Mouse (Mus musculus) neural tube, embryonic 11.5 days (tissue): ENCODE data around the gene Tshz2. TPM values are rescaled to one million over a fixed set of nuclear protein-coding genes. Genes with fewer than 3 reads are reported as not detected.

ENCODE experiments used
- ATAC-seq: fragments of 200-750 bp; cut with Nextera tagmentation; 2 replicates; pipeline ENCODE4 v1.8.0; 2017; ENCODE audit warnings: moderate number of reproducible peaks, mild to moderate bottlenecking, moderate TSS enrichment, moderate library complexity; ENCODE audit not compliant: insufficient read depth, low FRiP score, low TSS enrichment
- DNase-seq: peaks from one replicate; pipeline ENCODE4 v3.0.0-alpha.2; 2015; ENCODE audit warnings: low spot score
- H3K27ac ChIP-seq: fragments of 300-500 bp; sonication (generic); 2 replicates; pipeline ENCODE4 v1.5.1; 2014; ENCODE audit warnings: low read depth, mild to moderate bottlenecking, low read length
- H3K27me3 ChIP-seq: fragments of 300-500 bp; sonication (generic); 2 replicates; pipeline ENCODE4 v1.6.1; 2014; ENCODE audit warnings: mild to moderate bottlenecking, low read length, mixed read lengths; ENCODE audit not compliant: control insufficient read depth, insufficient read depth
- H3K36me3 ChIP-seq: fragments of 300-500 bp; sonication (generic); 2 replicates; pipeline ENCODE4 v1.6.1; 2014; ENCODE audit warnings: mild to moderate bottlenecking, low read length, moderate library complexity, mixed read lengths; ENCODE audit not compliant: control insufficient read depth, insufficient read depth
- H3K4me1 ChIP-seq: fragments of 300-500 bp; sonication (generic); 2 replicates; pipeline ENCODE4 v1.6.1; 2014; ENCODE audit warnings: low read length, mixed read lengths; ENCODE audit not compliant: control insufficient read depth, insufficient read depth
- H3K4me2 ChIP-seq: fragments of 300-500 bp; sonication (generic); 2 replicates; pipeline ENCODE4 v1.6.1; 2014; ENCODE audit warnings: low read depth, mild to moderate bottlenecking, moderate library complexity
- H3K4me3 ChIP-seq: fragments of 300-500 bp; sonication (generic); 2 replicates; pipeline ENCODE4 v1.5.1; 2014; ENCODE audit warnings: low read depth, low read length
- H3K9ac ChIP-seq: fragments of 300-500 bp; sonication (generic); 2 replicates; pipeline ENCODE4 v1.6.1; 2014; ENCODE audit warnings: mild to moderate bottlenecking, low read length
- H3K9me3 ChIP-seq: fragments of 300-500 bp; sonication (generic); 2 replicates; pipeline ENCODE4 v1.6.1; 2016; ENCODE audit warnings: low read length; ENCODE audit not compliant: control insufficient read depth
- WGBS: fragments of 180-500 bp; shearing (Covaris S2); extraction: QIAGEN DNeasy Blood & Tissue Kit; methylation state at CpG from one replicate; pipeline ENCODE4 v1.1.7; 2014; 5-methylcytosine and 5-hydroxymethylcytosine counted together
- polyA plus RNA-seq: library from polyadenylated mRNA; unstranded; fragments of >200 nt; fragmentation: Nextera tagmentation; extraction: Ambion mirVana; gene quantifications from 2 replicates; pipeline ENCODE4 v1.2.1, GENCODE M21; 2014

Tshz2 gene
- polyA plus RNA-seq, 1 experiment from 2014 or later, result 9.1 TPM

- WGBS, result 88% methylated on average over 12 of the region's 12 CpGs
- Histone ChIP-seq H3K27ac (no peak overlapping the region), H3K4me2 (no peak overlapping the region), H3K9ac (no peak overlapping the region), H3K4me1 (no peaks in the 10 kb centered on the region), H3K36me3 (no peaks in the 10 kb centered on the region), H3K4me3 (no peak overlapping the region), H3K27me3 (no peaks in the 10 kb centered on the region), H3K9me3 (peaks cover 2% of the 10 kb centered on the region; the same call in 1 of the 2 replicates)
- ATAC-seq, result no peak
- DNase-seq, result no peak
Observed at GRCm38 (mm10) chr2:170031226-170031625, 398.4 kb downstream of the Tshz2 start.

- WGBS, result 80% methylated on average over 8 of the region's 8 CpGs
Observed at GRCm38 (mm10) chr2:170031872-170032271, 399.1 kb downstream of the Tshz2 start.

GRCm38 (mm10) chr2:170033219-170033618 is 400.4 kb downstream of the Tshz2 start:
- no peak for ATAC-seq
- Histone ChIP-seq H3K27me3 (no peaks in the 10 kb centered on the region), H3K36me3 (no peaks in the 10 kb centered on the region)

More at GRCm38 (mm10) chr2:170031872-170032271, 399.1 kb downstream of the Tshz2 start:
- no peak overlapping the region for H3K4me2 ChIP-seq
- no peak overlapping the region for H3K9ac ChIP-seq
- no peaks in the 10 kb centered on the region for H3K4me1 ChIP-seq
- H3K27me3 ChIP-seq, result no peaks in the 10 kb centered on the region
- no peak overlapping the region for H3K27ac ChIP-seq
- H3K9me3 ChIP-seq, result peaks cover 2% of the 10 kb centered on the region; the same call in 1 of the 2 replicates
- H3K4me3 ChIP-seq, result no peak overlapping the region
- no peaks in the 10 kb centered on the region for H3K36me3 ChIP-seq
- no peak for DNase-seq
- ATAC-seq, result no peak

GRCm38 (mm10) chr2:170034794-170035193 is 402.0 kb downstream of the Tshz2 start:
- ATAC-seq, result no peak

More at GRCm38 (mm10) chr2:170033219-170033618, 400.4 kb downstream of the Tshz2 start:
- H3K4me3 ChIP-seq, result no peak overlapping the region
- WGBS, result 85% methylated on average over 5 of the region's 5 CpGs
- no peaks in the 10 kb centered on the region for H3K4me1 ChIP-seq
- H3K27ac ChIP-seq, result no peak overlapping the region
- H3K9ac ChIP-seq, result no peak overlapping the region
- no peak overlapping the region for H3K4me2 ChIP-seq
- H3K9me3 ChIP-seq, result no peaks in the 10 kb centered on the region
- no peak for DNase-seq

GRCm38 (mm10) chr2:170036791-170037241 is 404.0 kb downstream of the Tshz2 start:
- no peaks in the 10 kb centered on the region for H3K4me1 ChIP-seq
- H3K4me2 ChIP-seq, result no peak overlapping the region
- H3K9me3 ChIP-seq, result no peaks in the 10 kb centered on the region
- H3K27ac ChIP-seq, result no peak overlapping the region
- no peak overlapping the region for H3K9ac ChIP-seq
- DNase-seq (no peak), ATAC-seq (no peak)
- no peaks in the 10 kb centered on the region for H3K27me3 ChIP-seq
- WGBS, result 57% methylated on average over 11 of the region's 11 CpGs
- H3K4me3 ChIP-seq, result no peak overlapping the region
- H3K36me3 ChIP-seq, result no peaks in the 10 kb centered on the region

More at GRCm38 (mm10) chr2:170034794-170035193, 402.0 kb downstream of the Tshz2 start:
- no peaks in the 10 kb centered on the region for H3K27me3 ChIP-seq
- H3K9ac ChIP-seq, result no peak overlapping the region
- H3K9me3 ChIP-seq, result no peaks in the 10 kb centered on the region
- WGBS, result 96% methylated on average over 11 of the region's 11 CpGs
- H3K4me1 ChIP-seq, result no peaks in the 10 kb centered on the region
- H3K4me2 ChIP-seq, result no peak overlapping the region
- no peak overlapping the region for H3K4me3 ChIP-seq
- no peaks in the 10 kb centered on the region for H3K36me3 ChIP-seq
- no peak for DNase-seq
- H3K27ac ChIP-seq, result no peak overlapping the region

- DNase-seq, result no peak
Observed at GRCm38 (mm10) chr2:170037346-170037745, 404.5 kb downstream of the Tshz2 start.

GRCm38 (mm10) chr2:170039772-170040171 is 407.0 kb downstream of the Tshz2 start:
- Histone ChIP-seq H3K4me1 (no peaks in the 10 kb centered on the region), H3K36me3 (no peaks in the 10 kb centered on the region), H3K9me3 (no peaks in the 10 kb centered on the region), H3K4me2 (no peak overlapping the region), H3K27me3 (no peaks in the 10 kb centered on the region), H3K4me3 (no peak overlapping the region), H3K27ac (no peak overlapping the region), H3K9ac (no peak overlapping the region)
- DNase-seq (no peak), ATAC-seq (no peak)
- 50% methylated on average over 14 of the region's 14 CpGs for WGBS

More at GRCm38 (mm10) chr2:170037346-170037745, 404.5 kb downstream of the Tshz2 start:
- Histone ChIP-seq H3K9ac (no peak overlapping the region), H3K4me2 (no peak overlapping the region), H3K4me3 (no peak overlapping the region), H3K36me3 (no peaks in the 10 kb centered on the region), H3K4me1 (no peaks in the 10 kb centered on the region), H3K9me3 (no peaks in the 10 kb centered on the region), H3K27ac (no peak overlapping the region), H3K27me3 (no peaks in the 10 kb centered on the region)
- ATAC-seq, result no peak
- 78% methylated on average over 13 of the region's 13 CpGs for WGBS

- WGBS, result 57% methylated on average over 9 of the region's 9 CpGs
- ATAC-seq (no peak), DNase-seq (no peak)
- no peaks in the 10 kb centered on the region for H3K27me3 ChIP-seq
- no peaks in the 10 kb centered on the region for H3K4me1 ChIP-seq
- no peak overlapping the region for H3K9ac ChIP-seq
- no peak overlapping the region for H3K4me2 ChIP-seq
- no peak overlapping the region for H3K4me3 ChIP-seq
- no peak overlapping the region for H3K27ac ChIP-seq
- H3K9me3 ChIP-seq, result no peaks in the 10 kb centered on the region
- no peaks in the 10 kb centered on the region for H3K36me3 ChIP-seq
Observed at GRCm38 (mm10) chr2:170041101-170041500, 408.3 kb downstream of the Tshz2 start.

- Histone ChIP-seq H3K4me3 (no peak overlapping the region), H3K9ac (no peak overlapping the region), H3K4me2 (no peak overlapping the region), H3K4me1 (no peaks in the 10 kb centered on the region), H3K27me3 (no peaks in the 10 kb centered on the region), H3K9me3 (no peaks in the 10 kb centered on the region), H3K27ac (no peak overlapping the region), H3K36me3 (no peaks in the 10 kb centered on the region)
- ATAC-seq (no peak), DNase-seq (no peak)
- 84% methylated on average over 12 of the region's 12 CpGs for WGBS
Observed at GRCm38 (mm10) chr2:170042471-170043213, 409.8 kb downstream of the Tshz2 start.
